Comparison of ENCODE assay signal across 8 mouse cellular contexts in genomic region chr9:115088295-115088993, GRCm38 (mm10).
DNase-seq lines count a peak whose midpoint lies in the region; ATAC-seq and TF ChIP-seq lines count a peak whose summit lies in the region.

No protein-coding gene starts in this region.

- peak; percentile 63 to 70 for TF ChIP-seq CTCF in CH12.LX (conservative IDR thresholded peaks at IDR 0.05 in 1 of 2, IDR thresholded peaks at IDR 0.05 in 1 of 2; ENCODE audit: low read depth in 2 of 2, low read length in 2 of 2)
- TF ChIP-seq CTCF in stomach, postnatal 0 days (IDR thresholded peaks at IDR 0.05; ENCODE audit: low read depth), result peak; percentile 97

- no peak overlapping the region for H3K27ac ChIP-seq in CH12.LX (ENCODE audit: insufficient read depth, low read depth)
- no peak overlapping the region for H3K27ac ChIP-seq in forebrain, embryonic 11.5 days (ENCODE audit: low read depth, low read length)
- peak overlapping the region; percentile 30; the same call in 1 of the 2 replicates for H3K27ac ChIP-seq in heart, embryonic 13.5 days (replicated peaks)
- no peak overlapping the region for H3K27ac ChIP-seq in kidney, embryonic 16.5 days (ENCODE audit: low read length)
- H3K27ac ChIP-seq in stomach, postnatal 0 days (replicated peaks), result no peak overlapping the region

- no peaks in the 10 kb centered on the region for H3K27me3 ChIP-seq in CH12.LX (replicated peaks)
- H3K27me3 ChIP-seq in forebrain, embryonic 11.5 days (ENCODE audit: control insufficient read depth, insufficient read depth, low read length), result no peaks in the 10 kb centered on the region
- no peaks in the 10 kb centered on the region for H3K27me3 ChIP-seq in heart, embryonic 13.5 days (replicated peaks)
- H3K27me3 ChIP-seq in kidney, embryonic 16.5 days (ENCODE audit: insufficient read depth, low read length), result no peaks in the 10 kb centered on the region
- no peaks in the 10 kb centered on the region for H3K27me3 ChIP-seq in stomach, postnatal 0 days (ENCODE audit: control insufficient read depth, insufficient read depth, low read length)

- in situ Hi-C loops in CH12.LX (cut with MboI; ENCODE audit: low pct_ligation_motif_present, low pct_unique_long_range_greater_than_20kb, low sequenced_read_pairs), result no loop called here

- H3K36me3 ChIP-seq in CH12.LX (replicated peaks in 1 of 2; ENCODE audit: control insufficient read depth in 1 of 2, insufficient read depth in 1 of 2, low read length in 1 of 2), result no peaks in the 10 kb centered on the region
- H3K36me3 ChIP-seq in forebrain, embryonic 11.5 days (ENCODE audit: control insufficient read depth, insufficient read depth, low read length), result no peaks in the 10 kb centered on the region
- H3K36me3 ChIP-seq in heart, embryonic 13.5 days, result peaks cover 6% of the 10 kb centered on the region
- peaks cover 7% of the 10 kb centered on the region; the same call in 1 of the 2 replicates for H3K36me3 ChIP-seq in kidney, embryonic 16.5 days (ENCODE audit: insufficient read depth, low read length)
- no peaks in the 10 kb centered on the region for H3K36me3 ChIP-seq in stomach, postnatal 0 days (ENCODE audit: control insufficient read depth, insufficient read depth, low read length)

- TF ChIP-seq RAD21 in CH12.LX (IDR thresholded peaks at IDR 0.05; ENCODE audit: low read depth, low read length), result peak; percentile 58

- H3K4me1 ChIP-seq in CH12.LX (ENCODE audit: control insufficient read depth in 1 of 2, insufficient read depth in 2 of 2), result peaks cover 0 to 7% of the 10 kb centered on the region in 2 experiments; a peak in 2 of 4 replicates
- H3K4me1 ChIP-seq in forebrain, embryonic 11.5 days (replicated peaks; ENCODE audit: control insufficient read depth, insufficient read depth, low read length), result no peaks in the 10 kb centered on the region
- H3K4me1 ChIP-seq in heart, embryonic 13.5 days, result peaks cover 11% of the 10 kb centered on the region
- H3K4me1 ChIP-seq in kidney, embryonic 16.5 days (ENCODE audit: insufficient read depth, low read length), result no peaks in the 10 kb centered on the region; the same call in 1 of the 2 replicates
- no peaks in the 10 kb centered on the region for H3K4me1 ChIP-seq in stomach, postnatal 0 days (replicated peaks; ENCODE audit: control insufficient read depth, insufficient read depth)

- H3K9ac ChIP-seq in CH12.LX (ENCODE audit: insufficient read depth, low read depth), result no peak overlapping the region
- H3K9ac ChIP-seq in forebrain, embryonic 11.5 days (ENCODE audit: low read length), result no peak overlapping the region
- peak overlapping the region; percentile 47; the same call in 1 of the 2 replicates for H3K9ac ChIP-seq in heart, embryonic 13.5 days
- no peak overlapping the region for H3K9ac ChIP-seq in kidney, embryonic 16.5 days (replicated peaks; ENCODE audit: low read length)
- H3K9ac ChIP-seq in stomach, postnatal 0 days (ENCODE audit: low read length), result no peak overlapping the region

- DNase-seq in CH12.LX (ENCODE audit: extremely low read depth) (peak; percentile 80), liver (peak; percentile 69)
- peak; percentile 37 for DNase-seq in c-Kit-positive CD71-negative TER-119-negative erythroid progenitor cells, embryonic 14.5 days (ENCODE audit: low read depth)
- peak; percentile 80 for DNase-seq in forebrain, embryonic 11.5 days (ENCODE audit: low spot score)
- peak; percentile 64 for DNase-seq in naive thymus-derived CD4-positive, alpha-beta T cell, adult 2 months (ENCODE audit: low read depth)
- peak; percentile 71 for DNase-seq in stomach, postnatal 0 days (ENCODE audit: low spot score)

- dilution Hi-C loops in CH12.LX (cut with MboI; ENCODE audit: extremely low pct_ligation_motif_present, extremely low pct_unique_long_range_greater_than_20kb, low sequenced_read_pairs), result no loop called here

- no peaks in the 10 kb centered on the region for H3K9me3 ChIP-seq in CH12.LX (replicated peaks; ENCODE audit: low read length)
- H3K9me3 ChIP-seq in forebrain, embryonic 11.5 days (ENCODE audit: control insufficient read depth, low read length), result no peaks in the 10 kb centered on the region
- peaks cover 13% of the 10 kb centered on the region; the same call in 1 of the 2 replicates for H3K9me3 ChIP-seq in heart, embryonic 13.5 days
- H3K9me3 ChIP-seq in kidney, embryonic 16.5 days (ENCODE audit: low read length), result peaks cover 4% of the 10 kb centered on the region; the same call in 1 of the 2 replicates
- H3K9me3 ChIP-seq in stomach, postnatal 0 days (ENCODE audit: control insufficient read depth, low read length), result 0 out of 2 replicates have a peak, but pooled peaks cover 4% of the 10 kb centered on the region

- no peak for TF ChIP-seq EP300 in CH12.LX (IDR thresholded peaks at IDR 0.05; ENCODE audit: low read length)
- TF ChIP-seq EP300 in stomach, postnatal 0 days (optimal IDR thresholded peaks at IDR 0.05), result no peak

- H3K4me3 ChIP-seq in CH12.LX (replicated peaks in 1 of 3; ENCODE audit: low read depth in 2 of 3, low read length in 2 of 3, poor library complexity in 1 of 3), result no peak overlapping the region
- no peak overlapping the region for H3K4me3 ChIP-seq in forebrain, embryonic 11.5 days (ENCODE audit: low read depth, low read length)
- H3K4me3 ChIP-seq in heart, embryonic 13.5 days, result no peak overlapping the region
- H3K4me3 ChIP-seq in kidney, embryonic 16.5 days (ENCODE audit: low read length), result no peak overlapping the region
- H3K4me3 ChIP-seq in stomach, postnatal 0 days (ENCODE audit: low read depth, low read length), result no peak overlapping the region

- no peaks in the 10 kb centered on the region for H3K79me2 ChIP-seq in CH12.LX (replicated peaks; ENCODE audit: control insufficient read depth, extremely low read depth, insufficient read depth, poor library complexity, severe bottlenecking)

- WGBS in forebrain, embryonic 11.5 days, result 58% methylated on average over 17 of the region's 17 CpGs
- WGBS in heart, embryonic 13.5 days, result 26% methylated on average over 17 of the region's 17 CpGs
- 50% methylated on average over 17 of the region's 17 CpGs for WGBS in kidney, embryonic 16.5 days
- WGBS in stomach, postnatal 0 days, result 27% methylated on average over 17 of the region's 17 CpGs

- peak; percentile 76 for ATAC-seq in forebrain, embryonic 11.5 days (replicated peaks; ENCODE audit: low FRiP score)
- peak; percentile 73; the same call in 1 of the 2 replicates for ATAC-seq in heart, embryonic 13.5 days (ENCODE audit: extremely low read depth, insufficient number of reproducible peaks, low FRiP score, low TSS enrichment)
- peak; percentile 97 for ATAC-seq in kidney, embryonic 16.5 days (ENCODE audit: low FRiP score, low TSS enrichment)
- ATAC-seq in stomach, postnatal 0 days (ENCODE audit: low FRiP score, low TSS enrichment), result peak; percentile 91

- TF ChIP-seq POLR2A in CH12.LX (IDR thresholded peaks at IDR 0.05; ENCODE audit: low read depth, low read length), result no peak

- no peak overlapping the region for H3K4me2 ChIP-seq in CH12.LX (ENCODE audit: insufficient read depth, low read depth, poor library complexity, severe bottlenecking)
- no peak overlapping the region for H3K4me2 ChIP-seq in forebrain, embryonic 11.5 days (ENCODE audit: low read depth, low read length, severe bottlenecking)
- peak overlapping the region; percentile 52 for H3K4me2 ChIP-seq in heart, embryonic 13.5 days
- no peak overlapping the region for H3K4me2 ChIP-seq in kidney, embryonic 16.5 days (replicated peaks; ENCODE audit: low read depth, low read length)
- H3K4me2 ChIP-seq in stomach, postnatal 0 days (replicated peaks; ENCODE audit: low read depth), result peak overlapping the region; percentile 12; the same call in 1 of the 2 replicates

TF ChIP-seq in CH12.LX, 34 proteins besides CTCF, POLR2A, EP300 and RAD21:
- peak; percentile 50 for TF ChIP-seq SMC3 (IDR thresholded peaks at IDR 0.05; ENCODE audit: low read depth, low read length)
- no peak for TF ChIP-seq MXI1 (IDR thresholded peaks at IDR 0.05; ENCODE audit: low read depth, low read length)
- TF ChIP-seq JUN (IDR thresholded peaks at IDR 0.05; ENCODE audit: insufficient read depth, low read depth, low read length), result no peak

Comparison
In these comparisons a context has a peak if more than half of its experiments do, and no peak if none do; other contexts are left out.
1. H3K4me2 ChIP-seq: peak in heart, embryonic 13.5 days (single experiment) and stomach, postnatal 0 days (single experiment); none in CH12.LX (single experiment), forebrain, embryonic 11.5 days (single experiment) and kidney, embryonic 16.5 days (single experiment).
2. Peak in every context shown above with its lines, with median percentiles within 50 percentile points of each other: DNase-seq and ATAC-seq.